Mouse (Mus musculus): ENCODE measurements at regions not wholly inside any gene's neighbourhood (a gene's known extent, or its start where the extent isn't known, plus 50 kb on each side); places are given as distances from the start of the nearest gene placed in this dataset.
A peak's percentile ranks its signal among the peaks of the same experiment; 100 is the strongest.

GRCm38 (mm10) chrX:162359767-162360545 lies 200.4 kb upstream of the Nhs start:
- DNase-seq = peak; percentile 37 to 43

- DNase-seq = no peak
These were observed 188.8 kb upstream of the Nhs start for GRCm38 (mm10) chrX:162348341-162348740.

- DNase-seq = no peak
These were observed 188.4 kb upstream of the Nhs start for GRCm38 (mm10) chrX:162347886-162348285.

- peak; percentile 66 to 68 for DNase-seq
These were observed 186.1 kb upstream of the Nhs start for GRCm38 (mm10) chrX:162345497-162346143.

- DNase-seq = no peak
These were observed 172.6 kb upstream of the Nhs start for GRCm38 (mm10) chrX:162332121-162332520.

GRCm38 (mm10) chrX:162307646-162308045 lies 148.1 kb upstream of the Nhs start:
- DNase-seq = no peak

- DNase-seq = no peak
These were observed 144.6 kb upstream of the Nhs start for GRCm38 (mm10) chrX:162304145-162304544.

GRCm38 (mm10) chrX:162302788-162303187 lies 143.3 kb upstream of the Nhs start:
- DNase-seq = no peak

- DNase-seq = no peak
These were observed 131.7 kb upstream of the Nhs start for GRCm38 (mm10) chrX:162291234-162291633.

- DNase-seq = peak in 1 of 2 experiments; percentile 31
These were observed 126.6 kb upstream of the Nhs start for GRCm38 (mm10) chrX:162286155-162286554.

GRCm38 (mm10) chrX:162284252-162284651 lies 124.7 kb upstream of the Nhs start:
- no peak for DNase-seq

- DNase-seq = no peak
These were observed 123.2 kb upstream of the Nhs start for GRCm38 (mm10) chrX:162282690-162283089.

GRCm38 (mm10) chrX:162278834-162279708 lies 119.5 kb upstream of the Nhs start:
- peak; percentile 33 to 79 for DNase-seq

GRCm38 (mm10) chrX:162274581-162274980 lies 115.1 kb upstream of the Nhs start:
- no peak for DNase-seq

GRCm38 (mm10) chrX:162271189-162271588 lies 111.7 kb upstream of the Nhs start:
- no peak for DNase-seq

- DNase-seq = no peak
These were observed 109.4 kb upstream of the Nhs start for GRCm38 (mm10) chrX:162268918-162269317.

GRCm38 (mm10) chrX:162268112-162268511 lies 108.6 kb upstream of the Nhs start:
- DNase-seq = no peak

GRCm38 (mm10) chrX:162267679-162268078 lies 108.1 kb upstream of the Nhs start:
- peak; percentile 49 to 51 for DNase-seq

GRCm38 (mm10) chrX:162266769-162267168 lies 107.2 kb upstream of the Nhs start:
- DNase-seq = peak in 1 of 2 experiments; percentile 11

GRCm38 (mm10) chrX:162257398-162257797 lies 97.9 kb upstream of the Nhs start:
- DNase-seq = no peak

- DNase-seq = no peak
These were observed 96.3 kb upstream of the Nhs start for GRCm38 (mm10) chrX:162255873-162256272.

GRCm38 (mm10) chrX:162241291-162241690 lies 81.8 kb upstream of the Nhs start:
- no peak for DNase-seq

GRCm38 (mm10) chrX:162235552-162235951 lies 76.0 kb upstream of the Nhs start:
- no peak for DNase-seq

All from heart, adult 18-20 months (tissue).